Mouse (Mus musculus) kidney, embryonic 14.5 days (tissue): Measurements from ENCODE around the gene Brd3os. TPM values are rescaled to one million over a fixed set of nuclear protein-coding genes. Genes with fewer than 3 reads are reported as not detected.

Experiments used
- ATAC-seq: fragments of 200-750 bp; cut with Nextera tagmentation; 2 replicates; pipeline ENCODE4 v1.8.0; 2017; ENCODE audit warnings: moderate number of reproducible peaks, mild to moderate bottlenecking, moderate TSS enrichment, moderate library complexity; ENCODE audit not compliant: low FRiP score, low TSS enrichment
- H3K27ac ChIP-seq: fragments of 300-500 bp; sonication (generic); 2 replicates; pipeline ENCODE4 v1.5.1; 2014; ENCODE audit warnings: low read depth, mild to moderate bottlenecking, low read length, moderate library complexity, mixed read lengths
- H3K27me3 ChIP-seq: fragments of 300-500 bp; sonication (generic); 2 replicates; pipeline ENCODE4 v1.6.1; 2014; ENCODE audit warnings: mild to moderate bottlenecking, low read length; ENCODE audit not compliant: control insufficient read depth, insufficient read depth
- H3K36me3 ChIP-seq: fragments of 300-500 bp; sonication (generic); 2 replicates; pipeline ENCODE4 v1.6.1; 2014; ENCODE audit warnings: low read length, mixed read lengths; ENCODE audit not compliant: control insufficient read depth, insufficient read depth
- H3K4me1 ChIP-seq: fragments of 300-500 bp; sonication (generic); 2 replicates; pipeline ENCODE4 v1.6.1; 2014; ENCODE audit warnings: low read length, mixed read lengths; ENCODE audit not compliant: control insufficient read depth, insufficient read depth
- H3K4me2 ChIP-seq: fragments of 300-500 bp; sonication (generic); replicated peaks from 2 replicates; pipeline ENCODE4 v1.6.1; 2014; ENCODE audit warnings: low read depth, mild to moderate bottlenecking, low read length
- H3K4me3 ChIP-seq: fragments of 300-500 bp; sonication (generic); 2 replicates; pipeline ENCODE4 v1.5.1; 2014; ENCODE audit warnings: mild to moderate bottlenecking, low read length
- H3K9ac ChIP-seq: fragments of 300-500 bp; sonication (generic); 2 replicates; pipeline ENCODE4 v1.6.1; 2014; ENCODE audit warnings: low read depth, mild to moderate bottlenecking, low read length, moderate library complexity
- H3K9me3 ChIP-seq: fragments of 300-500 bp; sonication (generic); 2 replicates; pipeline ENCODE4 v1.6.1; 2016; ENCODE audit warnings: low read length; ENCODE audit not compliant: control insufficient read depth
- WGBS: fragments of 180-500 bp; shearing (Covaris S2); extraction: QIAGEN DNeasy Blood & Tissue Kit; methylation state at CpG from one replicate; pipeline ENCODE4 v1.1.7; 2014; 5-methylcytosine and 5-hydroxymethylcytosine counted together
- polyA plus RNA-seq: library from polyadenylated mRNA; unstranded; fragments of >200 nt; fragmentation: Nextera tagmentation; extraction: Ambion mirVana; gene quantifications from 2 replicates; pipeline ENCODE4 v1.2.1, GENCODE M21; 2014

Brd3os gene
- 10.4 and 12.0 TPM in 2 replicates for polyA plus RNA-seq

- H3K4me2 ChIP-seq, result peak within 1 kb of the TSS; percentile 69
- peaks cover 26% of the 10 kb centered on the region for H3K36me3 ChIP-seq
- 1% methylated on average over 36 of the region's 36 CpGs for WGBS
- peak within 1 kb of the TSS; percentile 70 for H3K9ac ChIP-seq
- H3K27me3 ChIP-seq, result no peaks in the 10 kb centered on the region
- H3K27ac ChIP-seq, result peak within 1 kb of the TSS; percentile 62; the same call in 1 of the 2 replicates
- ATAC-seq, result peak; percentile 90
- 0 out of 2 replicates have a peak, but pooled peaks cover 4% of the 10 kb centered on the region for H3K4me1 ChIP-seq
- H3K4me3 ChIP-seq, result peak within 1 kb of the TSS; percentile 62
- H3K9me3 ChIP-seq, result no peaks in the 10 kb centered on the region
Measured at GRCm38 (mm10) chr2:27441767-27442707, at the start of gene Brd3os. Gene Brd3os, plus strand, starts transcription at chr2:27442324.

GRCm38 (mm10) chr2:27394158-27394832 lies 47.8 kb upstream of the Brd3os start:
- Histone ChIP-seq H3K27me3 (no peaks in the 10 kb centered on the region), H3K4me1 (peaks cover 35% of the 10 kb centered on the region), H3K4me2 (no peak overlapping the region), H3K4me3 (no peak overlapping the region), H3K27ac (no peak overlapping the region), H3K9ac (no peak overlapping the region), H3K9me3 (peaks cover 2% of the 10 kb centered on the region; the same call in 1 of the 2 replicates), H3K36me3 (no peaks in the 10 kb centered on the region)
- WGBS, result 81% methylated on average over 10 of the region's 10 CpGs
- ATAC-seq, result no peak

- Histone ChIP-seq H3K27me3 (no peaks in the 10 kb centered on the region), H3K9ac (no peak overlapping the region), H3K36me3 (no peaks in the 10 kb centered on the region), H3K9me3 (peaks cover 8% of the 10 kb centered on the region; the same call in 1 of the 2 replicates), H3K27ac (no peak overlapping the region), H3K4me2 (no peak overlapping the region), H3K4me1 (peaks cover 12% of the 10 kb centered on the region; the same call in 1 of the 2 replicates), H3K4me3 (no peak overlapping the region)
- WGBS, result 61% methylated on average over 17 of the region's 17 CpGs
- no peak for ATAC-seq
Measured at GRCm38 (mm10) chr2:27396656-27397440, 45.3 kb upstream of the Brd3os start.

GRCm38 (mm10) chr2:27400083-27400482 lies 42.0 kb upstream of the Brd3os start:
- ATAC-seq, result no peak
- H3K4me1 ChIP-seq, result peaks cover 16% of the 10 kb centered on the region; the same call in 1 of the 2 replicates
- WGBS, result 94% methylated on average over 2 of the region's 2 CpGs
- H3K27me3 ChIP-seq, result no peaks in the 10 kb centered on the region
- no peaks in the 10 kb centered on the region for H3K36me3 ChIP-seq
- H3K9ac ChIP-seq, result no peak overlapping the region
- H3K9me3 ChIP-seq, result peaks cover 8% of the 10 kb centered on the region; the same call in 1 of the 2 replicates
- no peak overlapping the region for H3K4me3 ChIP-seq
- no peak overlapping the region for H3K27ac ChIP-seq
- no peak overlapping the region for H3K4me2 ChIP-seq

DNA sequence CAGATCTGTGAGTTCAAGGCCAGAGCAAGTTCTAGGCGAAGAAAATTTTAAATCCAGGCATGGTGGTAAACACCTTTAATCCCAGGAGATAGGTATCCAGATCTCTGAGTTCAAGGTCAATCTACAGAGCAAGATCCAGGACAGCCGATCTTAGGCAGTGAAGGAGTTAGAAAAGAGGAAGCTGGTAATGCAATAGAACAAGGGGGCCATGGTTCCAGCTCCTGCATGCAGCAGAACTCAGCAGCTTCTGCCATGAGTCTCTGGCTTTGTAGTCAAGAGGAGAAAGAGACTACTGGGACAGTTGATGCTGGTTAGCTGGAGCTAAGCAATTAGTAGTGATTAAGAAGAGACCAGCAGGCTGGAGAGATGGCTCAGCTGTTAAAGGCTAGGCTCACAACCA lies 40.6 kb upstream of the Brd3os start:
- H3K27ac ChIP-seq, result no peak overlapping the region
- H3K36me3 ChIP-seq, result no peaks in the 10 kb centered on the region
- H3K27me3 ChIP-seq, result no peaks in the 10 kb centered on the region
- no peak overlapping the region for H3K9ac ChIP-seq
- 88% methylated on average over 2 of the region's 2 CpGs for WGBS
- H3K4me1 ChIP-seq, result peaks cover 24% of the 10 kb centered on the region
- ATAC-seq, result no peak
- H3K4me2 ChIP-seq, result no peak overlapping the region
- H3K9me3 ChIP-seq, result peaks cover 8% of the 10 kb centered on the region; the same call in 1 of the 2 replicates
- no peak overlapping the region for H3K4me3 ChIP-seq

- H3K9me3 ChIP-seq, result peaks cover 3% of the 10 kb centered on the region; the same call in 1 of the 2 replicates
- no peak overlapping the region for H3K4me2 ChIP-seq
- no peak overlapping the region for H3K4me3 ChIP-seq
- no peak overlapping the region for H3K27ac ChIP-seq
- no peak overlapping the region for H3K9ac ChIP-seq
- WGBS, result 55% methylated on average over 6 of the region's 6 CpGs
- H3K4me1 ChIP-seq, result peaks cover 34% of the 10 kb centered on the region
- no peaks in the 10 kb centered on the region for H3K36me3 ChIP-seq
- no peaks in the 10 kb centered on the region for H3K27me3 ChIP-seq
- ATAC-seq, result no peak
Measured at GRCm38 (mm10) chr2:27404375-27405093, 37.6 kb upstream of the Brd3os start.

DNA sequence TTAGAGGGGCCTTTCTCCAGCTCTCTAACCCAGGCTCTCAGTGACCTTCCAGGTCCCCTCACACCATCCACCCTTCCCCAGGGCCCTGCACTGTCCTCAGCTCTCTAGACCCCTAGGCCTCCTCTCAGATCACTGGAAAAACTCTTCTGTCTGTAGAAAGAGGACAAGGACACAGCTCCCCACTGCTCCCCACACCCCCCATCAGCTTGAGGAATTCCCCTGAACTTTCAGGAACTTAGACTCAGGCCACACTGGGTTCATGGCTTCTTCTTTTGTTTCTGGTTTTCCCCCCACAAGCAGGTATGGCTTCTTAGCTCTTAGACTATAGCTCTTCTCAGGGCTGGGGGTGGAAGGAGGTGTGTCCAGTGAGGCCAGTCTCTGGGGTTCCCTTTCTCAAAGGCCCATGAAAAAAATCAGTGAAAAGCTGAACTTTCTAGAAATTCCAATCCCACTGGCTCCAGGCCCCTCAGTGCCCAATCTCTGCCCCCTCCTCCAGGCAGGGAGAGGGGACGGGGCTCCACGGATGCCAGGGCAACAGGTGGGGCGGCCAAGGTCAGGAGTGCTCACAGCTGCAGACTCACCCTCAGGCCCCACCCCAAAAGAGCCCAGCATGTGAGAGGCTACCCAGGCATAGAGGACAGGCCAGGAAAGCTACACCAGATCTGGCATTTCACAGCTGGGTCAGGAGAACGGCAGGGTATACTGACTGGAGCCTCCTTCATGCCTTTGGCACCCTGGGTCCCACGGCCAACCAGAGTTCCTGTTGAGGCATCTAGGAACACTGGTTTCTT lies 36.8 kb upstream of the Brd3os start:
- H3K4me2 ChIP-seq, result no peak overlapping the region
- H3K9ac ChIP-seq, result no peak overlapping the region
- H3K9me3 ChIP-seq, result no peaks in the 10 kb centered on the region
- peak overlapping the region; percentile 48; the same call in 1 of the 2 replicates for H3K27ac ChIP-seq
- 40% methylated on average over 5 of the region's 5 CpGs for WGBS
- H3K4me3 ChIP-seq, result no peak overlapping the region
- H3K27me3 ChIP-seq, result no peaks in the 10 kb centered on the region
- ATAC-seq, result peak; percentile 17; the same call in 1 of the 2 replicates
- H3K36me3 ChIP-seq, result no peaks in the 10 kb centered on the region
- H3K4me1 ChIP-seq, result peaks cover 34% of the 10 kb centered on the region
